Mouse (Mus musculus) kidney, postnatal 36 days (tissue): ENCODE results near the gene Pemt.

ENCODE experiments used
- DNase-seq, 2 experiments: peaks; one replicate each; pipeline ENCODE4 v3.0.0; 2021 to 2022; ENCODE audit warnings: mixed read lengths in 2 of 2

Pemt gene

GRCm38 (mm10) chr11:60048841-60049240, 2.6 kb upstream of the Pemt start:
- no peak for DNase-seq

DNA sequence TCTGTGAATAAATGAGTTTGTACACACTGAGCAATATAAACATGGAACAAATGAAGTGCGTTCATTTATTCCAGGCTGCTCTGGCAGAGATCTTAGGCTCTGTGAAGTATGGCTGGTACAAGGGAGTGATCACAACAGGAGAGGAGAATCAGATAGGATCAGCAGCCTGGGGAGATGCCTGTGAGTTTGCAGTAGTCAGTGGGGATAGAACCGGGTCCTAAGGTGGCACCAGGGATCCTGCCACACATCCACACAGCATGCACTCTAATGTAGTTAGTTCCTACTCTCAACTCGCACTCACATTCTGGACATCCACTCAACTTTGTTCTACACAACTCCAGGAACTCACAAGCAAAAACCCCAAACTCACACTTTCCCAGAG, 622 bp downstream of the Pemt start:
- DNase-seq, result no peak

- no peak for DNase-seq
Observed at GRCm38 (mm10) chr11:60044777-60045176, 1.5 kb downstream of the Pemt start.

GRCm38 (mm10) chr11:60042277-60042676, 4.0 kb downstream of the Pemt start:
- no peak for DNase-seq

DNA sequence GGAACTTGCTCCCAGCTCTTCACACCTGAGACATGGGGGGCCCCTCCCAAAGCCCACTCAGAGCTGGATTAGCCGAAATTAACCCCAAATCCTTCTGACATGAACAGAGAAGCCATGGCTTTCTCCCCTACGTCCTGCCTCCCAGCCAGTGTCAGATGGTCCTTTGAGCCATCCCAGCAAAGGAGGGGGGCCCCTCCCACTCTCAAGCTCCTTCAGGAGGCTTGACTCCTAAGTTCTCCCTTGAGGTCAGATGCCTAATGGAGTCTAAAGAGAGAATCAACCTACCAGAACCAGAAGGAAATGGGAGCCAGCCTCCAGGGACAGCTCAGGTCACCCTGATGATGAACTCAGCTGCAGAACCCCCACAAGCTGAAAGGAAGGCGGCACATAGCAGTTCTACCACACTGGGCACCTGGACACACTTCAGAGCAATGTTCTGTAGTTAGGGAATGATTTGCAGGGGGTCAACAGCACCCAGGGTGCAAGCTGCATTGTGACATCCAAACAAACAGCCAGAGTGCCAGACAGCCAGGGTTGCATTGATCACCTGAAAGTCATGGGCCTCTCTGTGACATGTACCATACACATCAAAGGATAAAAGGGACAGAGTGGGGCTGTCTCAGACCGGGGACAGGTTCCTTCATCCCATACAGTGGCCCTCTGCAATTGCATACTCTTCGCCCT, 9.6 kb downstream of the Pemt start:
- DNase-seq, result no peak

DNA sequence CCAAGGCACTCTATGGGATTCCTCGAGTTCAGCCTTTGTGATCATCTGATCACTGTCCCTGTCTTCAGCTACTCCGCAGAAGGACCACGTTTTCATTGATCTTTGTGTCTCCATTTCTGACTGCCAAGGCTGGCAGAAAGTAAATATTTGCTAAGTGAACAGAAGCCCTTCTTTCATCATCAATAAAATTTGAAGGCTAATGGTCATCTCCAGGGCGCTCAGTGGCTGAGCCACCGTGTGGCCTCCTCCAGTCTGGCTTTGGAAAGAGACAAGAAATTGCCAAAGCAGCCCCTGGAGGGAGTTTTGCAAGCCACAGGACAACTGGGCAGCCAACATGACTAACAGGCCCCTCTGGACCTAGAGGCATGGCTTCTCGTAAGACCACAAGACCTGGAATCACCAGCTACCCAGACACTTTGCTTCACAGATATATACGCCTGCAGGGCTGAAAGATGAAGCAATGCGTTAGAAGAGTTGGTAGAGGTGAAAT, 11.3 kb downstream of the Pemt start:
- no peak for DNase-seq

GRCm38 (mm10) chr11:60034293-60034692, 12.0 kb downstream of the Pemt start:
- DNase-seq, result no peak

DNA sequence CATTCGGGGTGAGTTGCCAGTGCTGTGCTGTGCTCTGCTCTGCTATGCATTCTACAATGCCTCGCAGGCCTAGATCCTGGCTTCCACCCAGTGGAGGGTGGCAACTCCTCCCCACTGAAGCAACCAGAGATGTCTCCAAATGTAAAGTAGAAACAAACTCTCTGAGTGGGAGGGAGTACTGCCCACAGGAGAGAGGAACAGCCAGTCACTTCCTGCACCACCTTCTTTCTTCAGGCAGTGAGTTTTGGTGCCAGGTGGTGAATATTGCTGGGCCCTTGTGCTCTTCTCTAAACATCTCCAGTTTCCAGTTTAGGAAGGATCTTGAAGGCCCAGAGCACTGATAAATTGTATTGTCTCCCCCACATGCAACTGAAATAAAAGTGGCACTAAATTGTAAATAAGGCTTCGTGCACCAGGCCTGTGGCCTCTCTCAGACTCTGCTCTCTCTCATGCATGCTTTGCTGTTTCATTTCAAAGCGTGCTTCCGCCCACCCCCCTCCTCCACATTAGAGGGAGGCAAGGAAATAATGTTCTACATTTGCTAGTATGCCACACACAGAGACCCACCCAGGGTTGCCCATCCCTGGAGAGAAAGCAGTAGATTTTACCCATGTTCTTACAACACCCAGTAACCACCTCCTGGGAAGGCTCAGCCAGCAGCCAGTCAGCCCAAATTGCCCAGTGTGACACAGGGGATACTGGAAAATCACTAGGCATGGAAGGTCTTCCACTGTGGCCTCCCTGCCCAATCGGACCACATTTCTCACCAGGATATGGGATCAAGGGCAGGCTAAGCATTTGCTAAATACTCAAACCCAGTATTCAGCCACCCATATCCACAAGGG, 13.5 kb downstream of the Pemt start:
- no peak for DNase-seq

DNA sequence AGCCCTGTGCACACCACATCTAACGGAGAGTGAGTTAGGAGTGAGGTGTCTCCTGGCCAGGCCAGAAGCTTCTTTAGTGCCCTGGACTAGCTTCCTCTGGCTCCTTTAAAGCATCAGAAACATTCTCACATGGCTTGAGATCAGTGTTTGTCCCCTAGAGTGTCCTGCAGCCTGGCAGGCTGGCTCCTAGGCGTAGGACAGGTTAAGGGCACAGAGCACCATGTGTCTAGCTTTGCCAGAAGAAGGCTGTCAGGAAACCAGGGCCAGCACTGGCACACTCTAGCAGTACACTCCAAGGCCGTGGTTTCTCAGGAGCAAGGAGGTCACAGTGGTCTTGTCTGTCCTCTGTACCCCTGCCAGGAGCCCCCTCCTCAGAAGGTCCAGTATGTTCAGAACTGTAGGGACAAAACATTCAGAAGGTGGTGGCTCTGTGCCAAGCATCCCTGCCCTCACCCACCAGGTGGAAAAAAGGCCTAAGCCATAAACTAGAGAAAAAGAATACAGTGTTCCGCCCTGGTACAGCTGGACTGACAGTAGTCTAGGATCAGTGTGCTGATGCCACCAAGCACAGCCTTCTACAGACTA, 15.4 kb downstream of the Pemt start:
- DNase-seq, result no peak

DNA sequence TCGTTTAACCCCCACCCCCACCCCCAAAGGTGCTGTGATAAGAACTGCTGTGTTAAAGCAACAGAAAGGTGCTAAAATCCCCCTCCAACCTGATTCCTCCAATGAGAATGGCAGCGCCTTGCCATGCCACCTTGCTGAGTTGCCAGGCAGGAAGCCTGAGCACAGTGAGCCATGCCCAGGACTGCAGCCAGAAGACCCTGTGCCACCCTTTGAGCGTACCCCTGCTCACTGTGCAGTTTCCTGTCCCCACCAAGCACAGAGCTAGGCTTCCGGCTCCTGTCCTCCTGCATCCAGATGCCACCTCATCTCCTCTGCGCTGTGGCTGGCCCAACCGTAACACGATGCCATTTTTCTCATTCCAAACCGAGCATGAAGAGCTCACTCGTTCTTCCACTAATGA, 16.3 kb downstream of the Pemt start:
- no peak for DNase-seq

GRCm38 (mm10) chr11:60027913-60028875, 18.1 kb downstream of the Pemt start:
- no peak for DNase-seq

DNA sequence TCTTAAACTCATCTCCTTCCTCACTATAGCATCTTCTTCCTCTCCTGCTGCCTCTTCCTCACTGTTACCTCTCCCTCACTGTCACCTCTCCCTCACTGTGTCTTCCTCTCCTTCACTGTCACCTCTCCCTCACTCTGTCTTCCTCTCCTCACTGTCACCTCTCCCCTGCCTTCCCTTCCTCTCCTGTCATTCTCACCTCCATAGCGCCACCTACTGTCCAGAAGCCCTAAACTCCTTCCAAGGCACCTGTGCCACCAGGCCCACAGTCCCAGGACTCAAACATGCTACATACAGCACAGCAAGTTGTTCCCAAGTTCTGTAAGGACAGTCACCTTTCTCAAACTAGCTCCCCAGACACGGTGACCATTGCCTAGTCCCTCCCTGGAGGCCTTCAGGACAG, 19.0 kb downstream of the Pemt start:
- peak; percentile 78 to 92 for DNase-seq

DNA sequence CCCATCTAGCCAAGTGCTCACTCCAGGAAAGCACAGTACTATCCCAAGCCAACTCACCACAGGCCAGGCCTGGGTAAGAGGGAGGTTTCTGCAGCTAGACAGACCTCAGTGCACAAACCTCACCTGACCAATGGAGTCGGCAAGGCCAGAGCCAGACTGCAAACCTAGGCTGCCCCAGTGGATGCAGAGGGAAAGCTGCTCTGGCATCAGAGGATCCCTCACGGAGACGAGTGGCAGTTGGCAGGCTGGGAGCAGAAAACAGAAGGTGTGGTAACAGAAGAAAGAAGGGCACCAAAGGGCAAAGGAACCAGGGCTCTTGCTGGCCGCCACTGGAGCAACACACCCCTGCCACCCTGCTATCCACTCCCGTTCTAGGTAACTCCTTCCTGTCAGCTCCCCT, 20.1 kb downstream of the Pemt start:
- DNase-seq, result no peak

GRCm38 (mm10) chr11:60021201-60021600, 25.1 kb downstream of the Pemt start:
- no peak for DNase-seq

DNA sequence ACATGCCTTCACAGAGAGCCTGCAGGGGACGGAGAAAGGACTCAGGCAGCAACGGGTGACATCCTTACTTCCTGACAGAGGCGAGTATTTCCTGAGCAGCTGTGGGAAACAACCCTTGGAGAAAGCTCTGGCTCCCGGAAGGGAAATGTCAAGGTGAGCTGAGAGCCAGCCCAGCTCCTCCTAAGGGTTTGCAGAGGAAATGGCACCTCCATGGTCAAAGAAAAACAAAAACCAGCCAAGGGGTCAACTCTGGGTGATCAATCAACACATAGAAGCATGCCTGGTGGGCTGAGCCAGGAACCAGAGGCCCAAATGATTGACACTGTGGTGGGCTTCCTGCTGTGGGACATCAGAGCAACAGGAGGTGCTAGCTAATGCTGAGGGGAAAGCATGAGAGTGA, 29.6 kb downstream of the Pemt start:
- DNase-seq, result peak; percentile 29 to 33

- DNase-seq, result no peak
Observed at GRCm38 (mm10) chr11:60011516-60011915, 34.8 kb downstream of the Pemt start.

GRCm38 (mm10) chr11:60009451-60009850, 36.8 kb downstream of the Pemt start:
- no peak for DNase-seq

GRCm38 (mm10) chr11:60005866-60006265, 40.4 kb downstream of the Pemt start:
- DNase-seq, result no peak

- DNase-seq, result no peak
Observed at GRCm38 (mm10) chr11:60004716-60005115, 41.6 kb downstream of the Pemt start.

GRCm38 (mm10) chr11:60003811-60004210, 42.5 kb downstream of the Pemt start:
- no peak for DNase-seq

- no peak for DNase-seq
Observed at GRCm38 (mm10) chr11:60001231-60001980, 44.9 kb downstream of the Pemt start.

DNA sequence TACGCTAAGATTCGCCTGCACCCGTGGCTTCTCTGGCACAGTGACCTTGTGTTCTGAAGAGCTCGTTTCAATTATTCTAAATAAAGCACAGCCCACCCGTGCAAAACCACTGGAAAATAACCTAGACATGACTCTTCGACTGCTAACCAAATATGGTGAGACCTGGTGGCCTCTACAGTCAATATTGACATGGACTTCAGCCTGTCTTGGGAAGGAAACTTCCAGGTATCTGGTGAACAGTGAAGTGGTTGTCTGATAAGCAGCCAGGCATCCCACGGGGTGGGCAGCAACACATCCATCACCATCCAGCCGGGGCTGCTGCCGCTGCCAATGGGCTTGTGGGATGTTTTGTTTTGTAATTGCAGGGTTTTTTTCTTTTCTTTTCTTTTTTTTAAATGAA, 52.0 kb downstream of the Pemt start:
- no peak for DNase-seq
